Mouse (Mus musculus) hematopoietic stem cell, adult 5-6 weeks (primary cell): ENCODE measurements at regions not wholly inside any gene's neighbourhood (a gene's known extent, or its start where the extent isn't known, plus 50 kb on each side); places are given as distances from the start of the nearest gene placed in this dataset.

ENCODE experiments used
- ATAC-seq, 2 experiments: fragments of 125-278 bp in 1 of 2; replicated peaks in 1 of 2; 2 replicates each; pipeline ENCODE4 v1.8.0; 2016 to 2017; ENCODE audit warnings: inconsistent platforms in 2 of 2, mild to moderate bottlenecking in 2 of 2, moderate number of reproducible peaks in 2 of 2, low read depth in 1 of 2, moderate TSS enrichment in 1 of 2; ENCODE audit not compliant: low FRiP score in 2 of 2, poor library complexity in 2 of 2, severe bottlenecking in 2 of 2, insufficient read depth in 1 of 2, low TSS enrichment in 1 of 2

GRCm38 (mm10) chr13:114643521-114643920, 174.5 kb upstream of the Mocs2 start:
- ATAC-seq, result no peak

- ATAC-seq, result no peak
Measured at GRCm38 (mm10) chr13:114654267-114654666, 163.8 kb upstream of the Mocs2 start.

GRCm38 (mm10) chr13:114654953-114655586, 163.0 kb upstream of the Mocs2 start:
- ATAC-seq, result no peak

GRCm38 (mm10) chr13:114672411-114672810, 145.6 kb upstream of the Mocs2 start:
- no peak for ATAC-seq

GRCm38 (mm10) chr13:114679703-114680378, 138.2 kb upstream of the Mocs2 start:
- ATAC-seq, result no peak

- ATAC-seq, result peak in 1 of 2 experiments; percentile 44; a peak in 1 of 4 replicates
Measured at GRCm38 (mm10) chr13:114680379-114680733, 137.7 kb upstream of the Mocs2 start.

- ATAC-seq, result no peak
Measured at GRCm38 (mm10) chr13:114681196-114681595, 136.8 kb upstream of the Mocs2 start.

GRCm38 (mm10) chr13:114681887-114682286, 136.1 kb upstream of the Mocs2 start:
- peak; percentile 82 to 88 for ATAC-seq

GRCm38 (mm10) chr13:114682891-114683290, 135.1 kb upstream of the Mocs2 start:
- ATAC-seq, result no peak

GRCm38 (mm10) chr13:114684298-114684697, 133.7 kb upstream of the Mocs2 start:
- ATAC-seq, result no peak

- ATAC-seq, result no peak
Measured at GRCm38 (mm10) chr13:114685368-114685767, 132.7 kb upstream of the Mocs2 start.

- no peak for ATAC-seq
Measured at GRCm38 (mm10) chr13:114712601-114713000, 105.4 kb upstream of the Mocs2 start.

GRCm38 (mm10) chr13:114719771-114720170, 98.3 kb upstream of the Mocs2 start:
- ATAC-seq, result no peak

- no peak for ATAC-seq
Measured at GRCm38 (mm10) chr13:114726828-114727227, 91.2 kb upstream of the Mocs2 start.

- ATAC-seq, result peak; percentile 78 to 84; a peak in 3 of 4 replicates
Measured at GRCm38 (mm10) chr13:114735066-114735465, 83.0 kb upstream of the Mocs2 start.

GRCm38 (mm10) chr13:114736066-114736465, 82.0 kb upstream of the Mocs2 start:
- no peak for ATAC-seq

- ATAC-seq, result no peak
Measured at GRCm38 (mm10) chr13:114742534-114742933, 75.5 kb upstream of the Mocs2 start.

- peak in 1 of 2 experiments; percentile 74; a peak in 1 of 4 replicates for ATAC-seq
Measured at GRCm38 (mm10) chr13:114745814-114746213, 72.2 kb upstream of the Mocs2 start.

GRCm38 (mm10) chr13:114757459-114757858, 60.6 kb upstream of the Mocs2 start:
- peak; percentile 83 to 90 for ATAC-seq
